Mouse (Mus musculus) forebrain, embryonic 15.5 days (tissue): ENCODE data around the gene Methig1. TPM values are rescaled to one million over a fixed set of nuclear protein-coding genes. Genes with fewer than 3 reads are reported as not detected.
"Not testable (repeated sequence)": the region's sequence is repeated elsewhere in the genome, so short reads cannot be mapped to it uniquely, and the experiment has no call there.

ENCODE experiments used
- ATAC-seq: fragments of 200-750 bp; cut with Nextera tagmentation; replicated peaks from 2 replicates; pipeline ENCODE4 v1.8.0; 2017; ENCODE audit warnings: mild to moderate bottlenecking, moderate TSS enrichment, moderate library complexity
- H3K27ac ChIP-seq: fragments of 300-500 bp; sonication (generic); replicated peaks from 2 replicates; pipeline ENCODE4 v1.5.1; 2015; ENCODE audit warnings: mild to moderate bottlenecking, inconsistent platforms
- H3K27me3 ChIP-seq: fragments of 300-500 bp; sonication (generic); 2 replicates; pipeline ENCODE4 v1.6.1; 2015; ENCODE audit warnings: inconsistent platforms
- H3K36me3 ChIP-seq: fragments of 300-500 bp; sonication (generic); 2 replicates; pipeline ENCODE4 v1.6.1; 2015; ENCODE audit warnings: mild to moderate bottlenecking, inconsistent platforms
- H3K4me1 ChIP-seq: fragments of 300-500 bp; sonication (generic); 2 replicates; pipeline ENCODE4 v1.6.1; 2015; ENCODE audit warnings: inconsistent platforms
- H3K4me2 ChIP-seq: fragments of 300-500 bp; sonication (generic); replicated peaks from 2 replicates; pipeline ENCODE4 v1.6.1; 2015; ENCODE audit warnings: mild to moderate bottlenecking, inconsistent platforms
- H3K4me3 ChIP-seq: fragments of 300-500 bp; sonication (generic); 2 replicates; pipeline ENCODE4 v1.5.1; 2015; ENCODE audit warnings: mild to moderate bottlenecking, inconsistent platforms
- H3K9ac ChIP-seq: fragments of 300-500 bp; sonication (generic); replicated peaks from 2 replicates; pipeline ENCODE4 v1.6.1; 2015; ENCODE audit warnings: mild to moderate bottlenecking, inconsistent platforms
- H3K9me3 ChIP-seq: fragments of 300-500 bp; sonication (generic); 2 replicates; pipeline ENCODE4 v1.6.1; 2016; ENCODE audit warnings: inconsistent platforms
- WGBS: fragments of 180-500 bp; shearing (Covaris S2); methylation state at CpG from one replicate; pipeline ENCODE4 v1.1.7; 2015; ENCODE audit warnings: mixed read lengths; 5-methylcytosine and 5-hydroxymethylcytosine counted together
- polyA plus RNA-seq: library from polyadenylated mRNA; unstranded; fragments of >200 nt; fragmentation: Nextera tagmentation; extraction: Ambion mirVana; gene quantifications from 2 replicates; pipeline ENCODE4 v1.2.1, GENCODE M21; 2015

The Methig1 gene
- polyA plus RNA-seq, 1 experiment from 2014 or later = not detected

DNA sequence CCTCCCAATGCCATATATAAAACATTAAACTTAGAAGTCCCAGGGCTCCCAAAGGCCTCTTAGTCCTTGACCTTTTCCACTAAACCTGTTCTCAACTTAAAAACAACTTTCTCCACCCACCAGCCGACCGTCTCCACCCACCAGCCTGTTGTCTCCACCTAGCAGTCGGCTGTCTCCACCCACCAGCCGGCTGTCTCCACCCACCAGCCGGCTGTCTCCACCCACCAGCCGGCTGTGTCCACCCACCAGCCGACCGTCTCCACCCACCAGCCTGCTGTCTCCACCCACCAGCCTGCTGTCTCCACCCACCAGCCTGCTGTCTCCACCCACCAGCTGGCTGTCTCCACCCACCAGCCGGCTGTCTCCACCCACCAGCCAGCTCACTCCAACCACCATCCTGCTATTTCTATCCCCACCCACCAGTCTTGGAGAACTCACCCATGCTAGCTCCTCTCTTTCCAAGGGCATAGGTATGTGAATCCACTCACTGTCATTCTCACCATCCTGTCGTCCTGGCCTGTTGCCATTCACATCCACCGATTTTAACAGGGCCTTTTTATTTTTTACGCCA lies 28.8 kb upstream of the Methig1 start:
- Histone ChIP-seq H3K9me3 (no peaks in the 10 kb centered on the region), H3K4me2 (no peak overlapping the region), H3K4me3 (no peak overlapping the region), H3K27ac (no peak overlapping the region), H3K27me3 (no peaks in the 10 kb centered on the region), H3K4me1 (no peaks in the 10 kb centered on the region), H3K9ac (no peak overlapping the region), H3K36me3 (no peaks in the 10 kb centered on the region)
- no peak for ATAC-seq
- WGBS = 76% methylated on average over 12 of the region's 12 CpGs

DNA sequence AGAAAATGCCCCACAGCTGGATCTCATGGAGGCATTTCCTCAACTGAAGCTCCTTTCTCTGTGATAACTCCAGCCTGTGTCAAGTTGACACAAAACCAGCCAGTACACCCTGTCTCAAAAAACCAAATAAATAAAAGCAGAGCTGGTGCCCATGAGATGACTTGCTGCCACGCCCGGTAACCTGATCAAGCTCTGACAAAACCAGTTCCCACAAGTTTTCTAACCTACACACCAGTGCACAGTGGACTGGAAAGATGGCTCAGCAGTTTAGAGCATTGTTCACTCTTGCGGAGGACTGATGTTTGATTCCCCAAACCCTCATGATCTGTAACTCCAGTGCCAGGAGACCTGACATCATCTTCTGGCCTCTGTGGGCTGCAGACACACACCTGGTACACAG lies 27.7 kb upstream of the Methig1 start:
- Histone ChIP-seq H3K4me1 (no peaks in the 10 kb centered on the region), H3K36me3 (no peaks in the 10 kb centered on the region), H3K27me3 (no peaks in the 10 kb centered on the region), H3K9me3 (no peaks in the 10 kb centered on the region), H3K27ac (no peak overlapping the region), H3K4me2 (no peak overlapping the region), H3K4me3 (no peak overlapping the region), H3K9ac (no peak overlapping the region)
- WGBS = 93% methylated on average over 3 of the region's 3 CpGs
- no peak for ATAC-seq

- not testable (repeated sequence) for H3K27ac ChIP-seq, ATAC-seq
- WGBS = 72% methylated on average over 4 of the region's 4 CpGs
Observed at GRCm38 (mm10) chr15:100328089-100328488, 24.9 kb upstream of the Methig1 start.

DNA sequence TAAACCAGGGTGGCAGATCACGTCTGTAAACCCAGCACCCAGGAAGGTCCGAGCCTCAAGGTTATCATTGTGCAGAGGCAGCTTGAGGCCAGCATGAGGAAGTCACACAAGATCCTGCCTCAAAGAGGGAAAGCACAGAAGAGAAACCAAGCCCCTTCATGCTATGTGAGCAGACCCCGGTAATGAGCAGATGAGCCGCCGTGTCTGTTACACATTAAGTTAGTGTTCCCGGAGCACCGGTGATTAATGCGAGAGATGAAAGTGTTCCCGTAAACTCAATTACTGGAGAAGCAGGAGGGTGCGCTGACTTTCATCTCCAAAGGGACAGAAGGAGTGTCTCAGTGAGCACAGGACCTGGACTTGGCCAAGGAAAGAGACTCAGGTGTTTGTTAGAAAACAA lies 23.6 kb upstream of the Methig1 start:
- not testable (repeated sequence) for ATAC-seq, H3K4me2 ChIP-seq, H3K4me1 ChIP-seq, H3K27me3 ChIP-seq, H3K4me3 ChIP-seq, H3K36me3 ChIP-seq, H3K27ac ChIP-seq, H3K9ac ChIP-seq, H3K9me3 ChIP-seq
- 66% methylated on average over 10 of the region's 10 CpGs for WGBS

More at GRCm38 (mm10) chr15:100328089-100328488, 24.9 kb upstream of the Methig1 start:
- not testable (repeated sequence) for H3K36me3 ChIP-seq, H3K9ac ChIP-seq, H3K4me3 ChIP-seq, H3K27me3 ChIP-seq, H3K4me1 ChIP-seq, H3K4me2 ChIP-seq, H3K9me3 ChIP-seq

DNA sequence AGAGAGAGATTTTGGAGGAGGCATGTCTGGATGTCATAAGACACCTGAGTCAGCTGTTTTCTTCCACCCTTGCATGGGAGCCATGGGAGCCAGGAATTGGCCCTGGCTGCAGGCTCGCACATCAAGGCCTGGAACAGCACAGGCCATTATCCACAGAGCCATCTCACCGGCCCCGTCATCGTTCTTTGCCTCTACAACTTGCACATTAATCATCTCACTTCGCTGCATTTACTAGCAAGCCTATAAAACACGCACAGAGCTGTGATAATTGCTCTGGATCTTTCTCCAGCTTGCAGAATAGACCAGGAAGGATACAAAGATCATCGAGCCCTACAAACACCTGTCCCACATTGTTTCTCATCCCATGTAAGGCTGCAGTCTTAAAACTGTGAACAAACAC lies 22.2 kb upstream of the Methig1 start:
- no peak overlapping the region for H3K27ac ChIP-seq
- 72% methylated on average over 7 of the region's 7 CpGs for WGBS
- ATAC-seq = no peak
- no peak overlapping the region for H3K4me2 ChIP-seq
- H3K4me1 ChIP-seq = no peaks in the 10 kb centered on the region
- H3K4me3 ChIP-seq = no peak overlapping the region
- H3K36me3 ChIP-seq = no peaks in the 10 kb centered on the region
- H3K9me3 ChIP-seq = no peaks in the 10 kb centered on the region
- H3K27me3 ChIP-seq = no peaks in the 10 kb centered on the region
- no peak overlapping the region for H3K9ac ChIP-seq

DNA sequence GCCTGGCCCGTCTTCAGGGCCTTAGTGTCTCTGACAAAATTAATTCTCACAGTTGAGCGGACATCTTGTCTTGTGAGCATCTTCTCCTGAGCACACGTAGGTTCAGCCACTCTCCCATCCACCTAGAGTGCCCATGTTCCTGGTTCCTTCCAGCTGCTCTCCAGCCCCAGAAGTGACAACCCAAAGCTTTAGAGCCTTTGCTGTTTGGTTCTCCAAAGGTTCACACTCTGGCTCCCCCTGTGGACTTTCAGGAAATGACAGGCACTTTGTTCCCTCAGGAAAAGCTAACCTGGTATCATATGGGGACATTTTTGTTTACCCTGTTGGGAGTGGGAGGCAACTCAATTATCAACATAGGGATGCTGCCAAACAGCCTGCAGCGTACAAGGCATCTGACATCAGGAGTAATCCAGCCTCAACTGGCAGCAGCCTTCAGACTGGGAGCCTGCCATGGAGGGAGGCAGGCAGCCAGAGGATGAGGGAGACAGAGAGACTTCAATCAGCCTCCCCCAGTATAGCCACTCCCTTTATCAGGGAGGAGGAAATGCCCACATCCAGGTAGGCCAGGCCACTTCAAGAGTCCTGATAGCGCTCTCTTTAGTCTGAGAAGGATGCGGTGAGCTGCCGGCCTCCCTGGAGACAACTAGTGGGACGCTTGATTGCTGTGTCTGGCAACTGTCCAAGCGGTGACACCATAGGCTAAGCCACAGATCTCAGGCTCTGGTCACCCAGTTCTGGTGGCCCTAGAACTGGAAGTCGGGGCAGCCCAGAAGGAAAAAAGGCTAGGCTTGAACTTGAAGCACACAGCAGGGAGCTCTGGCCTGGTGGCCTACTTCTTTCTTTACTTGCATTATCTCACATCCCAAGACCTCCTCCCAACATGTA lies 20.6 kb upstream of the Methig1 start:
- not testable (repeated sequence) for H3K27me3 ChIP-seq, H3K9ac ChIP-seq, H3K4me3 ChIP-seq, H3K4me2 ChIP-seq, H3K4me1 ChIP-seq, H3K36me3 ChIP-seq, H3K27ac ChIP-seq, H3K9me3 ChIP-seq
- 50% methylated on average over 3 of the region's 10 CpGs for WGBS
- ATAC-seq = 0 out of 2 replicates have a peak, but pooled peaks have one; percentile 23

DNA sequence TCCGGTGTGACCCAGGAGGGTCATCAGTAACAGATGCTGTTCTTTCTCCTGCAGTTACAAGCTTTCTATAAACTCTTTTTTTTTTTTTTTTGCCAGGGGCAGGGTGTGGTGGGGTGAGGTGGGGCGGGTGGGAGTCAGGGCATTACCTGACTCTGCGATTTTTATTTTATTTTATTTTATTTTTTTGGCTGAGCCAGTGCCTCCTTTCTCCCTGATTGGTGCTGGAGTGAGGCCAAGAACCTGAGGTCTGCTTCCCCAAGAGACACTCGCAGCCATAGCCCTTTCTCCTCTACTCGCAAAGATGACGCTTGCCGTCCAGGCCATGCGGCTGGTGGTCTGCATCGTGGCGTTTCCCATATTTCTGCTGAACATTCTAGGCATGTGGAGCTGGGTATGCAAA lies 18.3 kb upstream of the Methig1 start, which contains the start of gene Mettl7a3:
Mettl7a3 (plus strand) TSS at position 301 of the 400 bp plus-strand sequence.
- Histone ChIP-seq H3K4me1 (no peaks in the 10 kb centered on the region), H3K4me3 (no peak within 1 kb of the TSS), H3K36me3 (no peaks in the 10 kb centered on the region), H3K27me3 (no peaks in the 10 kb centered on the region), H3K9me3 (no peaks in the 10 kb centered on the region), H3K4me2 (no peak within 1 kb of the TSS), H3K27ac (no peak within 1 kb of the TSS), H3K9ac (no peak within 1 kb of the TSS)
- ATAC-seq = no peak
- 71% methylated on average over 10 of the region's 10 CpGs for WGBS

- H3K4me3 ChIP-seq, H3K9ac ChIP-seq, H3K4me1 ChIP-seq, H3K36me3 ChIP-seq, H3K9me3 ChIP-seq, H3K27me3 ChIP-seq, H3K4me2 ChIP-seq, ATAC-seq, H3K27ac ChIP-seq: not testable (repeated sequence)
Observed at GRCm38 (mm10) chr15:100337328-100337727, 15.6 kb upstream of the Methig1 start.

- WGBS = 42% methylated on average over 10 of the region's 10 CpGs
- H3K36me3 ChIP-seq, ATAC-seq: not testable (repeated sequence)
Observed at GRCm38 (mm10) chr15:100337847-100338246, 15.1 kb upstream of the Methig1 start.

DNA sequence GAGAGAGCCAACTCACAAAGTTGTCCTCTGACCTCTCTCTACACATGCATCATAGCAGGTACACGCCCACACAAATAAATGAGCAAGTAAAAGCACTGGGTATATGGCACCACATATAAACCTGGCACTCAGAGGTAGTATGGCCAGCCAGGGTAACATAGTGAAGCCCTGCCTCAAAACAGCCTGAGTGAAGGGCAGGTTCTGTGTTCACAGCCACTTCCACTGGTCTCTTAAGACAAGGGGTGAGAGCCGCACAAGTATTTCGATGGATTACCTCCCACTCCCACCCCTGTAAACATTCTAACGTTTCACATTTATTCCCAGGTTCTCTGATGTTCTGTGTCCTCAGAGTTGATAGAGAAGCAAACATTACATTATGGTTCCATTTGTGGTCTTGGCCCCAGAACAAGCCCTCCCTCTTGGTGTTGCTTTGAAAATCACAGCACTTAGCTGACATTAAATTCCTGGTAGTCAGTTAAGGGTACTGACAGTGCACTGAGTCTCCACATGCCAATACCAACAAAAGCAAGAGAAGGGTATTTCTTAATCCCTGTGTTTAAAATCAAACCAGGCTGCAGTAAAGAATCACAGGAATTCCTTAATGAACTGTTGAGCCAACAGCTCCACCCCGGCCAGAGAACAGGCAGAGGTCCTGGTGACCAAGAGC lies 11.5 kb upstream of the Methig1 start:
- H3K4me2 ChIP-seq, H3K9me3 ChIP-seq, ATAC-seq, H3K4me3 ChIP-seq, H3K36me3 ChIP-seq, H3K4me1 ChIP-seq, H3K9ac ChIP-seq, H3K27ac ChIP-seq, H3K27me3 ChIP-seq: not testable (repeated sequence)
- 74% methylated on average over 4 of the region's 5 CpGs for WGBS

More at GRCm38 (mm10) chr15:100337847-100338246, 15.1 kb upstream of the Methig1 start:
- H3K4me3 ChIP-seq, H3K4me1 ChIP-seq, H3K9me3 ChIP-seq, H3K4me2 ChIP-seq, H3K9ac ChIP-seq, H3K27ac ChIP-seq, H3K27me3 ChIP-seq: not testable (repeated sequence)

DNA sequence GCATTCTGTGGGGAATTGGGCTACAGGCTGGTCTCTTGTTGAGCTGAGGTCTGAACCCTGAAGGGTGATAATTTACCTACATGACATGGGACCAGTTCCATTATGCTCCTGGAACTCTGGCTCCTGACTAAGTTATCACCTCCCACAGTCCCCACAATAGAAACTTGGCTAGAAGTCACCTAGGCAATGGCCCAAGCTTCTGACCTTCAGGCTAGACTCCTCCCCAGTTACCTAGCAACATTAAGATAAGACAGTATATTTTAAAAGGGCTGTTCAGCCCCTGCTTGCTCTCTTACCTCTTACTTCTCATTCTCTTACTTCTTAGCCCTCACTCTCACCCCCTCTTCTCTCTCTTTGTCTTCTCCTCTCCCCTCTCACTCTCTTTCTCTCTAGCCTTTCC lies 7.5 kb upstream of the Methig1 start:
- Histone ChIP-seq H3K27ac (no peak overlapping the region), H3K27me3 (no peaks in the 10 kb centered on the region), H3K9me3 (no peaks in the 10 kb centered on the region), H3K36me3 (no peaks in the 10 kb centered on the region), H3K4me3 (no peak overlapping the region), H3K4me2 (no peak overlapping the region), H3K9ac (no peak overlapping the region), H3K4me1 (no peaks in the 10 kb centered on the region)
- no peak for ATAC-seq

- no peak overlapping the region for H3K27ac ChIP-seq
- 55% methylated on average over 14 of the region's 14 CpGs for WGBS
- ATAC-seq = no peak
Observed at GRCm38 (mm10) chr15:100346761-100347160, 6.2 kb upstream of the Methig1 start.

More at GRCm38 (mm10) chr15:100346761-100347160, 6.2 kb upstream of the Methig1 start:
- Histone ChIP-seq H3K4me3 (no peak overlapping the region), H3K4me2 (no peak overlapping the region), H3K9ac (no peak overlapping the region), H3K27me3 (no peaks in the 10 kb centered on the region), H3K4me1 (no peaks in the 10 kb centered on the region), H3K36me3 (no peaks in the 10 kb centered on the region), H3K9me3 (no peaks in the 10 kb centered on the region)
